Mouse (Mus musculus) stomach, embryonic 16.5 days (tissue): ENCODE data around the gene Dock8. TPM values are rescaled to one million over a fixed set of nuclear protein-coding genes. Genes with fewer than 3 reads are reported as not detected.

ENCODE experiments used
- ATAC-seq: fragments of 200-750 bp; cut with Nextera tagmentation; 2 replicates; pipeline ENCODE4 v1.8.0; 2017; ENCODE audit warnings: moderate number of reproducible peaks, moderate TSS enrichment; ENCODE audit not compliant: insufficient read depth, low FRiP score
- H3K27ac ChIP-seq: fragments of 300-500 bp; sonication (generic); 2 replicates; pipeline ENCODE4 v1.5.1; 2014; ENCODE audit warnings: low read length
- H3K27me3 ChIP-seq: fragments of 300-500 bp; sonication (generic); 2 replicates; pipeline ENCODE4 v1.6.1; 2014; ENCODE audit warnings: low read length, control low read depth, mixed read lengths; ENCODE audit not compliant: control insufficient read depth, insufficient read depth
- H3K36me3 ChIP-seq: fragments of 300-500 bp; sonication (generic); 2 replicates; pipeline ENCODE4 v1.6.1; 2014; ENCODE audit warnings: low read length; ENCODE audit not compliant: control insufficient read depth, insufficient read depth
- H3K4me1 ChIP-seq: fragments of 300-500 bp; sonication (generic); 2 replicates; pipeline ENCODE4 v1.6.1; 2014; ENCODE audit warnings: low read length, control low read depth, mixed read lengths; ENCODE audit not compliant: control insufficient read depth, insufficient read depth
- H3K4me2 ChIP-seq: fragments of 300-500 bp; sonication (generic); 2 replicates; pipeline ENCODE4 v1.6.1; 2014; ENCODE audit warnings: low read depth, low read length, mixed read lengths
- H3K4me3 ChIP-seq: fragments of 300-500 bp; sonication (generic); replicated peaks from 2 replicates; pipeline ENCODE4 v1.5.1; 2014; ENCODE audit warnings: mild to moderate bottlenecking, low read length
- H3K9ac ChIP-seq: fragments of 300-500 bp; sonication (generic); 2 replicates; pipeline ENCODE4 v1.6.1; 2014; ENCODE audit warnings: low read length
- H3K9me3 ChIP-seq: fragments of 300-500 bp; sonication (generic); replicated peaks from 2 replicates; pipeline ENCODE4 v1.6.1; 2016; ENCODE audit warnings: low read length, control low read depth; ENCODE audit not compliant: control insufficient read depth
- WGBS: fragments of 180-500 bp; shearing (Covaris S2); extraction: QIAGEN DNeasy Blood & Tissue Kit; methylation state at CpG from one replicate; pipeline ENCODE4 v1.1.7; 2014; 5-methylcytosine and 5-hydroxymethylcytosine counted together
- polyA plus RNA-seq: library from polyadenylated mRNA; unstranded; fragments of >200 nt; fragmentation: Nextera tagmentation; extraction: Ambion mirVana; gene quantifications from 2 replicates; pipeline ENCODE4 v1.2.1, GENCODE M21; 2015

Gene Dock8
- polyA plus RNA-seq, 1 experiment from 2014 or later, result 9.0 TPM

DNA sequence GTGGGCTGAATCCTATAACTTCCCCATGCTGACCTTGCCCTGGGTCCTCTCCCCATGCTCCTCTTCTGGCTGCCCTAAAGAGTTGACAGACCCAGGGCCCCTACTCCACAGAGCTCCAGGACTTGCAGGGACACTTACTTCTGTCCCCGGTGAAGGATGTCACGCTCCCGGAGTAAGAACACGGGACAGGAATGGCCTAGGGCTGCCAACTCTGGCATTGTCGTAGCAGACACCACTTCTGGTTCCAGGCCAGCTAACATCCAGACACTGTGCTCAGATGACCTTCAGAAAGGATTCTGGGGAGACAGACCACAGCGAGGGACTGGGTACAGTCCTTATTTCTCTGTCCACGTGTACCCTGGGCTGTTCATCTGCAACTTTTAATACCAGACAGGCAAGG is 155.9 kb downstream of the Dock8 start:
- H3K4me1 ChIP-seq, result no peaks in the 10 kb centered on the region
- H3K27me3 ChIP-seq, result no peaks in the 10 kb centered on the region; the same call in 1 of the 2 replicates
- no peak for ATAC-seq
- no peak overlapping the region for H3K4me2 ChIP-seq
- no peak overlapping the region for H3K27ac ChIP-seq
- H3K9me3 ChIP-seq, result no peaks in the 10 kb centered on the region
- H3K4me3 ChIP-seq, result no peak overlapping the region
- H3K36me3 ChIP-seq, result no peaks in the 10 kb centered on the region
- 86% methylated on average over 7 of the region's 7 CpGs for WGBS
- no peak overlapping the region for H3K9ac ChIP-seq

DNA sequence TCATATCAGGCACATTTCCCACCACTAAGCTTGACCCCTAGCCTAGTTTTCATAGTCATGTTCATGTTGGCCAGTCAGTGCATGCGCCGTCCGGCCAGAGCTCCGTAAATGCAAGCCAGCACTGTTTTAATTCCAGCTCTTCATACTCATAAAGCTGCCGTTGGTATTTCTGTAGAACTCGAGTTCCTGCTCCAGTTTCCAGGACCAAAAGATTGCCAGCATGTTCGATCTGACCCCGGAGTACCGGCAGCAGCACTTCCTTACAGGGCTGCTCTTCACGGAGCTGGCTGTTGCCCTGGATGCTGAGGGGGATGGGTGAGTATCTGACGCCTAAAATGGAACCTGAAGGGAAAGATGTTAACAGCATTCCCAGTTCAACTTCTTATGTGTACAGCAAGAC is 156.4 kb downstream of the Dock8 start:
- 71% methylated on average over 11 of the region's 11 CpGs for WGBS
- Histone ChIP-seq H3K36me3 (no peaks in the 10 kb centered on the region), H3K27me3 (no peaks in the 10 kb centered on the region; the same call in 1 of the 2 replicates), H3K4me2 (no peak overlapping the region), H3K9me3 (no peaks in the 10 kb centered on the region), H3K4me1 (no peaks in the 10 kb centered on the region), H3K9ac (no peak overlapping the region), H3K27ac (no peak overlapping the region), H3K4me3 (no peak overlapping the region)
- ATAC-seq, result no peak

DNA sequence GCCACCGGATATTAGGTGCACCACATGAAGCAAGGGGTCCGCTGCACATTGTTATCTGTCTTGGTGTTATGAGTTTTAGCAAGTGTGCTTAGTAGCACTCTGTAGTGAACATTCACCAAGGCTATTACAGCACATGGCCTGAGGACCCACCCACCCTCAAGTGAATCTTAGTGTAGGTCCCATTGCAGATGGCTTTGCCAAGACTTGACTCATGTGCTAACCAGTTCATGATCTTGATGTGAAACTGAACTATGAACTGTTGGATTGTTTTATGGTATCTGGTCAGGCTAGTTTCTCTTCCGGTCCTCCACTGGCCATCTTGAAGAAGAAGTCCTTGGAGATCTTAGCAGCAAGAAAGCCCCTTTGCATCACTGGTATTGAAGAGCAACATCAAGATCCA is 162.9 kb downstream of the Dock8 start:
- Histone ChIP-seq H3K9ac (no peak overlapping the region), H3K27ac (no peak overlapping the region), H3K4me1 (no peaks in the 10 kb centered on the region), H3K4me3 (no peak overlapping the region), H3K27me3 (no peaks in the 10 kb centered on the region), H3K36me3 (no peaks in the 10 kb centered on the region), H3K4me2 (no peak overlapping the region), H3K9me3 (no peaks in the 10 kb centered on the region)
- ATAC-seq, result no peak
- WGBS, result 87% methylated on average over 3 of the region's 3 CpGs

DNA sequence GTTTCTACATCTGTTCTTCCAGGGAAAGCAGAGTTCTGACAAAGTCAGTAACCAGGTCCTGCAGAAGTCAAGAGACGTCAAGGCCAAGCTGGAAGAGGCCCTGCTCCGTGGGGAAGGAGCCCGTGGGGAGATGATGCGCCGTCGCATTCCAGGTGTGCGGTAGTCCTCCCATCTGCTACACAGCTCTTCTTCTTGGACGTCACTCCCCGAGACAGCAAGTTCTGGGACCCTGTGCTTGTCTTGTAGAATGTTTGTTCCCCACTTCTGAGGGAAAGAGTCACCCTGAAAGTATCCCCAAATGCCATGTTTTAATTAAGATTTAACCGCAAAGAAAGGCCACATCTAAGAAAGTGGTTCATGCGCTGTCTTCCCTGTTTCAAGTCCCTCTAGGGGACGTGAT is 164.1 kb downstream of the Dock8 start:
- no peak overlapping the region for H3K4me2 ChIP-seq
- no peak overlapping the region for H3K9ac ChIP-seq
- H3K36me3 ChIP-seq, result no peaks in the 10 kb centered on the region
- no peaks in the 10 kb centered on the region for H3K27me3 ChIP-seq
- 87% methylated on average over 12 of the region's 12 CpGs for WGBS
- no peaks in the 10 kb centered on the region for H3K9me3 ChIP-seq
- ATAC-seq, result no peak
- H3K4me3 ChIP-seq, result no peak overlapping the region
- no peak overlapping the region for H3K27ac ChIP-seq
- no peaks in the 10 kb centered on the region for H3K4me1 ChIP-seq

DNA sequence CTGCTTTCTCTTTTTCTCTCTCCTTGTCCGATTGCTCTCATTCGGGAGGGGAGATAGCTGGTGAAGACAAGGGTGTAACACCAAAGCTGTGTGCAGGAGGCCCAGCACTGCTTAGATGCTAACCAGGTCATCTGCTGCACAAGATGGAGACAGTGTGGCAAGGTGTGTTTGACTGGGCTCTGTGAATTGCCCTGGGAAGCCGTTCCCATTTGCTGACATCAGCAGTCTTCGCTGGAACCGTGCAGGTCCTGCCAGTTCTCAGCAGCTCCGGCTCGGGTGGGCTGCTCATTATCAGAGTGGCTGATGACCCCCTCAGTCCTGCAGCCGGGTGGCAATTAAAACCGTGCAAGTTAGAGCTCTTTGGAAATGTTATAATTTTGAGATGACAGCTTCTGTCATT is 167.1 kb downstream of the Dock8 start:
- H3K36me3 ChIP-seq, result no peaks in the 10 kb centered on the region
- H3K9ac ChIP-seq, result no peak overlapping the region
- no peak for ATAC-seq
- WGBS, result 63% methylated on average over 9 of the region's 9 CpGs
- no peak overlapping the region for H3K27ac ChIP-seq
- H3K4me1 ChIP-seq, result no peaks in the 10 kb centered on the region
- no peak overlapping the region for H3K4me3 ChIP-seq
- no peak overlapping the region for H3K4me2 ChIP-seq
- H3K27me3 ChIP-seq, result no peaks in the 10 kb centered on the region
- H3K9me3 ChIP-seq, result no peaks in the 10 kb centered on the region

DNA sequence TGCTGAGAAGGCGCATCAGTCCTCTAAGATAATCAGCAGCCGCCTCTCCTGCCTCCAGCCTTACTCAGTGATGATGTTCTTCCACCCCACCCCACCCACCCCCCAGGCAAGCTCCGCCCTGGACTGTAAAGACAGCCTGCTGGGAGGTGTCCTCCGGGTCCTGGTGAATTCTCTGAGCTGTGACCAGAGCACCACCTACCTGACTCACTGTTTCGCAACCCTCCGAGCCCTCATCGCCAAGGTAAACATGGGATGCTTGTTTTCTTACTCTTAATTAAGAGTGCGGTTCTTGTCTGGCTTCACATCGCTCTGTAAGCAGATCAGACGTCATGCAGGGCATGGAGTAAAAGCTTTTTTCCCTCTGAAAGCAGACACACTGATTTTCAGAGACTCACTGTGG is 172.1 kb downstream of the Dock8 start:
- 59% methylated on average over 10 of the region's 10 CpGs for WGBS
- no peak for ATAC-seq

DNA sequence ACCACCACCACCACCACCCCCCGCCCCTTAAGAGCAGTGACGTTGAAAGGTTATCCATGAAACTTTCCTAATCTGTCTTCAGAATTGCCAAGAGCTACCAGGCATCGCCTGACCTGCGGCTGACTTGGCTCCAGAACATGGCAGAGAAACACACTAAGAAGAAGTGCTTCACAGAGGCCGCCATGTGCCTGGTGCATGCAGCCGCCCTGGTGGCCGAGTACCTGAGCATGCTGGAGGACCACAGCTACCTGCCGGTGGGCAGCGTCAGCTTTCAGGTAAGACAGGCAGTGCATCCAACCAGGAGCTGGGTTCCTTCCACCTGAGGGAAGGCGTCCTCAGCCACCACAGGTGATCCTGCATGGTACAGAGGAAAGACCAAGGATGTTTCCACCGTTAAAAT is 177.4 kb downstream of the Dock8 start:
- WGBS, result 84% methylated on average over 11 of the region's 11 CpGs
- no peaks in the 10 kb centered on the region for H3K9me3 ChIP-seq

More for the DNA sequence above, 172.1 kb downstream of the Dock8 start:
- H3K36me3 ChIP-seq, result no peaks in the 10 kb centered on the region
- H3K9ac ChIP-seq, result no peak overlapping the region
- no peaks in the 10 kb centered on the region for H3K9me3 ChIP-seq
- no peak overlapping the region for H3K4me3 ChIP-seq
- no peaks in the 10 kb centered on the region for H3K4me1 ChIP-seq
- no peaks in the 10 kb centered on the region for H3K27me3 ChIP-seq
- H3K4me2 ChIP-seq, result no peak overlapping the region
- no peak overlapping the region for H3K27ac ChIP-seq

DNA sequence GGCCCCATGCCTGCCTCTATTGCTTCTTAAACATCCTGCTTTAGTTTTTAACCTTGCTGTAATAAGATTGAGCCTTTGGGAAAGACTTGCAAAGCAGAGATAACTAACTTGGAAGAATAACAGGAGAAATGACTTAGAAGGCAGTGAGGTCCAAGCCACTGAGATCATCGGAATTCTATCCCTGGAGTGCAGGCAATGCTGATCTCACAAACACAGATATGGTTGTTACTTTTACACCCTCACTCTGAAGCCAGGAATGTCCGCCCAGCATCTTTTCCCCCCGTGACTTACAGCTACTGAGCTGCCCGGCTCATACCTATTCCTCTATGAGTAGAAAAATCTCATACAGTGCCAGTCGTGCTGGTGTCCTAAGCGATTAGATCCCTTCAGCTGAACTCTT is 180.7 kb downstream of the Dock8 start:
- Histone ChIP-seq H3K4me3 (no peak overlapping the region), H3K36me3 (no peaks in the 10 kb centered on the region), H3K4me2 (no peak overlapping the region), H3K27me3 (no peaks in the 10 kb centered on the region), H3K27ac (no peak overlapping the region), H3K4me1 (no peaks in the 10 kb centered on the region), H3K9ac (no peak overlapping the region), H3K9me3 (no peaks in the 10 kb centered on the region)
- 75% methylated on average over 6 of the region's 6 CpGs for WGBS
- no peak for ATAC-seq

More for the DNA sequence above, 177.4 kb downstream of the Dock8 start:
- no peak overlapping the region for H3K4me2 ChIP-seq
- no peak overlapping the region for H3K27ac ChIP-seq
- no peak overlapping the region for H3K9ac ChIP-seq
- no peak overlapping the region for H3K4me3 ChIP-seq
- ATAC-seq, result no peak
- no peaks in the 10 kb centered on the region for H3K4me1 ChIP-seq
- H3K27me3 ChIP-seq, result no peaks in the 10 kb centered on the region
- H3K36me3 ChIP-seq, result no peaks in the 10 kb centered on the region

DNA sequence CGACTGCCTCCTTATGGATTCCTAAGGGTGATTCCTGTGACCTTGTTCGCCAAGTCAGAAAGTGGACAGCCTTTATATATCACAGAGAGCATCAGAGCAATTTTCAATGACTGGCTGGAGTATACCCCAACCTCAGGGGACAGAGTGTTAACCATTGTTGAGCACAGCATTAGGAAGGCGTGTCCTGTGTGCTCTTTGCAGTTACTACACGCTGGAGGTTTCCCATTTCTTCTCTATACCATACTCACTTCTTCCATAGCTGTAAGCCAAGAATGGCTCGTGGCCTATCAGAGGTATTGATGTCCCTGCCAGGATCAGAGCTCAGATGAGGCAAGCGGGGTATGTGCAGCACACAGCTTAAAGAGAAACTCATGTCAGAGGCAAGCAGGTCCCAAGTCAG is 181.2 kb downstream of the Dock8 start:
- WGBS, result 79% methylated on average over 6 of the region's 6 CpGs
- 0 out of 2 replicates have a peak, but pooled peaks cover 2% of the 10 kb centered on the region for H3K4me1 ChIP-seq
- no peak for ATAC-seq
- no peak overlapping the region for H3K27ac ChIP-seq
- no peak overlapping the region for H3K4me3 ChIP-seq
- H3K27me3 ChIP-seq, result no peaks in the 10 kb centered on the region
- no peaks in the 10 kb centered on the region for H3K9me3 ChIP-seq
- no peak overlapping the region for H3K9ac ChIP-seq
- no peaks in the 10 kb centered on the region for H3K36me3 ChIP-seq
- H3K4me2 ChIP-seq, result no peak overlapping the region

DNA sequence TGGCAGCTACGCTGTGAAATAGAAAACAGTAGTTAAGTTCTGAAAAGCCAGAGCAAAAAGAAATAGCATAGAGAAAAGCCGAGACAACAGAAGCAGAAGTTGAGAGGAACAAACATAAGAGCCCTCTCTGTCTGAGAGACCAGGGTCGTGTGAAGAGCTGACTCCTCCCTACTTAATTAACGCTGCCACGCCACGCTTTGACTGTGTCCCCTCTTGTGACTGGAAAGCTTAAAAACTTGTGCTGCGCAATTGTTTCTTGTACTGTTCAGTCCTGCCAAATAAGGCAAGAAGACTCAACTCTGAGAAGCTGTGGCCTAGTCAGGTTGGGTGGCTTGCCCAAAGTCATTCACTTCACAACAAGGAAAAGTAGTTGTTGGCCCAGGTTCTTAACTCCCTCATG is 184.7 kb downstream of the Dock8 start:
- peaks cover 9% of the 10 kb centered on the region for H3K4me1 ChIP-seq
- no peak overlapping the region for H3K9ac ChIP-seq
- H3K4me2 ChIP-seq, result no peak overlapping the region
- no peaks in the 10 kb centered on the region for H3K9me3 ChIP-seq
- ATAC-seq, result no peak
- H3K36me3 ChIP-seq, result no peaks in the 10 kb centered on the region
- WGBS, result 76% methylated on average over 7 of the region's 7 CpGs
- no peaks in the 10 kb centered on the region for H3K27me3 ChIP-seq
- H3K4me3 ChIP-seq, result no peak overlapping the region
- peak overlapping the region; percentile 63; the same call in 1 of the 2 replicates for H3K27ac ChIP-seq
